Mouse (Mus musculus): ENCODE results near the gene Thnsl2. TPM values are rescaled to one million over a fixed set of nuclear protein-coding genes. Genes with fewer than 3 reads are reported as not detected.
A peak's percentile ranks its signal among the peaks of the same experiment; 100 is the strongest.

Gene Thnsl2
- polyA plus RNA-seq, 1 experiment, result 0.06 TPM

DNA sequence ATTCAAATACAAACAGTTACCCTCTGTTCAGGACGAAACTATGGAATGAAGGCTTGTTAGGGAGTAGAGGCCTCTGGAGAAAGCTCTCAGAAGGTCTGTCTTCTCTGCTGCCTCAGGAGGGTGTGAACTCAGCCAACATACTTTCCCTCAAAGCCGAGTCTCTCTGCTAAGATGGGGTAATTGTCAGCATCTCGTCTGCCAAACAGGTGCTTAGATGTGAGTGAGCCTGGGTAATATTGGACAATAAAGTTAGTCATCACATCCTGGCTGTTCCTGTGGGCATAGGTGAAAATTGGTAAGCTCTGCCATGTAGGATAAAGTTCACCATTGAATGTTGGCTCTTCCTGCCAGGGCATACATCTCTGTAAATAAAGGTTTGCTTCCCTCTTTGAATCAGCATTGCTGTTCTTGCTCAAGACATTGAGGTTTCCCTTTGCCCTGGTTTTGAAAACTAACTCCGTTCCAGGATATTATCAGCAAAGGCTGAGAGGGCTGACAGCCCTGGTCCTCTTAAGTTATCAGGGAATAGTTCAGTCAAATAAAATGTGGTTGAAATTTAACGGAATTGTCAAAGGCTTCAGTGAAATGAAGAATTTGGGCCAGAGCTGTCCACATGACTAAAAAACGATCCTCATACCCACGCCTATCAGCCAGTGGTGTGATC is 40.8 kb upstream of the Thnsl2 start:
- no peak overlapping the region for H3K4me3 ChIP-seq
- H3K36me3 ChIP-seq (ENCODE audit: control insufficient read depth, insufficient read depth), result no peaks in the 10 kb centered on the region
- TF ChIP-seq MAX (IDR thresholded peaks at IDR 0.05; ENCODE audit: low read depth) (no peak), CEBPB (IDR thresholded peaks at IDR 0.05; ENCODE audit: insufficient read depth, poor library complexity, severe bottlenecking) (no peak), E2F4 (IDR thresholded peaks at IDR 0.05; ENCODE audit: insufficient read depth) (no peak), TCF3 (IDR thresholded peaks at IDR 0.05; ENCODE audit: insufficient read length, low read depth) (no peak), USF1 (IDR thresholded peaks at IDR 0.05; ENCODE audit: low read depth) (no peak), POLR2A (IDR thresholded peaks at IDR 0.05; ENCODE audit: insufficient read length, low read depth) (no peak), SRF (IDR thresholded peaks at IDR 0.05; ENCODE audit: control insufficient read depth, insufficient read length, low read depth) (no peak), TCF12 (IDR thresholded peaks at IDR 0.05; ENCODE audit: insufficient read depth, poor library complexity, severe bottlenecking) (no peak), REST (IDR thresholded peaks at IDR 0.05; ENCODE audit: insufficient read depth, insufficient read length) (no peak), POLR2AphosphoS2 (IDR thresholded peaks at IDR 0.05; ENCODE audit: insufficient read length, low read depth) (no peak), MYOG (IDR thresholded peaks at IDR 0.05; ENCODE audit: control insufficient read depth in 1 of 3, insufficient read depth in 1 of 3, insufficient read length in 2 of 3, low read depth in 2 of 3) (no peak), MYOD1 (IDR thresholded peaks at IDR 0.05; ENCODE audit: control insufficient read depth in 1 of 3, insufficient read length in 2 of 3, low read depth in 2 of 3) (no peak)
- H3K79me2 ChIP-seq (ENCODE audit: control insufficient read depth, insufficient read depth), result no peaks in the 10 kb centered on the region
- peaks cover 17% of the 10 kb centered on the region for H3K27me3 ChIP-seq (ENCODE audit: control insufficient read depth, insufficient read depth, insufficient read length)
- H3ac ChIP-seq (ENCODE audit: control insufficient read depth, insufficient read length), result no peak overlapping the region
- H3K4me2 ChIP-seq (ENCODE audit: low read depth), result no peak overlapping the region

DNA sequence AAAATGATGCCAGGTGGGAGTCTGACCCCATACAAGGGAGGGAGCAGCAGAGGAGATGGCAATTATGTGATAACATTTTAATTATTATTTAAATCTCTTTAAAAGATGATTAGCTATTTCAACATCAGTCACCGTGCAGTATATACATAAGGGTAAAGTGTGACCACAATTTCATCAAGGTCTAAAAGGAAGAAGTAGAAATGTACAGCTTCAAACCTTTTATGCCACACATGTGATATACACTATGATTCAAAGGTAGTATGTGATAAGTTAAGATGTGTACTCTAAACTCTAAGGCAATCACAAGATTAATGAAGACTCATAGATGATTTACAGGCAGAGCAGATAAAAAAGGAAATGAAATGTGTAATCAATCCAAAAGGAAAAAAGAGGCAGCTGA is 36.4 kb upstream of the Thnsl2 start:
- Histone ChIP-seq H3ac (ENCODE audit: control insufficient read depth, insufficient read length) (no peak overlapping the region), H3K27me3 (ENCODE audit: control insufficient read depth, insufficient read depth, insufficient read length) (peaks cover 12% of the 10 kb centered on the region), H3K4me2 (ENCODE audit: low read depth) (no peak overlapping the region), H3K4me3 (no peak overlapping the region), H3K36me3 (ENCODE audit: control insufficient read depth, insufficient read depth) (no peaks in the 10 kb centered on the region), H3K79me2 (ENCODE audit: control insufficient read depth, insufficient read depth) (no peaks in the 10 kb centered on the region)
- TF ChIP-seq MAX (IDR thresholded peaks at IDR 0.05; ENCODE audit: low read depth), result no peak
- TF ChIP-seq MYOG (IDR thresholded peaks at IDR 0.05; ENCODE audit: control insufficient read depth in 1 of 3, insufficient read depth in 1 of 3, insufficient read length in 2 of 3, low read depth in 2 of 3), result no peak
- no peak for TF ChIP-seq SRF (IDR thresholded peaks at IDR 0.05; ENCODE audit: control insufficient read depth, insufficient read length, low read depth)
- TF ChIP-seq MYOD1 (IDR thresholded peaks at IDR 0.05; ENCODE audit: control insufficient read depth in 1 of 3, insufficient read length in 2 of 3, low read depth in 2 of 3), result no peak
- no peak for TF ChIP-seq TCF3 (IDR thresholded peaks at IDR 0.05; ENCODE audit: insufficient read length, low read depth)
- TF ChIP-seq REST (IDR thresholded peaks at IDR 0.05; ENCODE audit: insufficient read depth, insufficient read length), result no peak
- no peak for TF ChIP-seq TCF12 (IDR thresholded peaks at IDR 0.05; ENCODE audit: insufficient read depth, poor library complexity, severe bottlenecking)
- no peak for TF ChIP-seq CEBPB (IDR thresholded peaks at IDR 0.05; ENCODE audit: insufficient read depth, poor library complexity, severe bottlenecking)
- no peak for TF ChIP-seq E2F4 (IDR thresholded peaks at IDR 0.05; ENCODE audit: insufficient read depth)
- TF ChIP-seq USF1 (IDR thresholded peaks at IDR 0.05; ENCODE audit: low read depth), result no peak
- TF ChIP-seq POLR2A (IDR thresholded peaks at IDR 0.05; ENCODE audit: insufficient read length, low read depth), result no peak
- no peak for TF ChIP-seq POLR2AphosphoS2 (IDR thresholded peaks at IDR 0.05; ENCODE audit: insufficient read length, low read depth)

DNA sequence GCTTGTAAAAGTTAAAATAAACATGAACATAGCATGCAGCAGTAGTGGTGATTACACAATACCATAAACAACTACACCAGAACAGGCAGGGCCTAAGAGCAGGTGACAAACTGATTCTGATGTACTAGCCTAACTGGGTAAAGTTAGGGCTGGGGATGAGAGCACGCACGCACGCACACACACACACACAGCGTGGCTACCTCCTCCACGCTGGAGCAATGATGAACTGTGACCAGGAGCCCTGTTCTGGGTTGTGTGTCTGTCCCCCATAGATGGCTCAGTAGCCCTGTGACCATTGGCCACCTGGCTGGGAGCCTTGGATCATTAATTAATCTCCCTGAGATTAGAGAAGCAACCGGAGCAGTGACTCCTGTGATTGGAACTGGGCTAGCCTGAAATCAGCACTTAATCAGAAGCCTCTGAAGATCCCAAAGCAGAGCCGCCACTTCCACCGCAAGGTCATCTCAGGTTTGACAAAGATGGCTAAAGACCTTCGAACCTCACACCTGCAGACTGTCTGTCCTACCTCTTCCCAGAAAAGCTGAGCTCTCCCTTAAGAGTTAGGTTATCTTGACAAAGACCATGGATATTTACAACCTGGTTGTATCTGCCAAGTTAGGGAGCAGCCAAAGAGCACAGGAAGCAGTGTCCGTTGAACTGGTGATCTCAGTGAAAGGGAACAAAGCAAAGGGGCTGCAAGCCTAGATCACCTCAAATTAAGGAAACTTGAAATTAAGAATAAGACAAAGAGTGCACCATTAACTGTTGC is 28.8 kb upstream of the Thnsl2 start:
- no peaks in the 10 kb centered on the region for H3K36me3 ChIP-seq (ENCODE audit: control insufficient read depth, insufficient read depth)
- no peaks in the 10 kb centered on the region for H3K79me2 ChIP-seq (ENCODE audit: control insufficient read depth, insufficient read depth)
- H3K27me3 ChIP-seq (ENCODE audit: control insufficient read depth, insufficient read depth, insufficient read length), result no peaks in the 10 kb centered on the region
- no peak overlapping the region for H3K4me3 ChIP-seq
- no peak overlapping the region for H3ac ChIP-seq (ENCODE audit: control insufficient read depth, insufficient read length)
- TF ChIP-seq CEBPB (IDR thresholded peaks at IDR 0.05; ENCODE audit: insufficient read depth, poor library complexity, severe bottlenecking) (no peak), MYOD1 (IDR thresholded peaks at IDR 0.05; ENCODE audit: control insufficient read depth in 1 of 3, insufficient read length in 2 of 3, low read depth in 2 of 3) (no peak), POLR2A (IDR thresholded peaks at IDR 0.05; ENCODE audit: insufficient read length, low read depth) (no peak), POLR2AphosphoS2 (IDR thresholded peaks at IDR 0.05; ENCODE audit: insufficient read length, low read depth) (no peak), E2F4 (IDR thresholded peaks at IDR 0.05; ENCODE audit: insufficient read depth) (no peak), MAX (IDR thresholded peaks at IDR 0.05; ENCODE audit: low read depth) (no peak)
- H3K4me2 ChIP-seq (ENCODE audit: low read depth), result no peak overlapping the region

DNA sequence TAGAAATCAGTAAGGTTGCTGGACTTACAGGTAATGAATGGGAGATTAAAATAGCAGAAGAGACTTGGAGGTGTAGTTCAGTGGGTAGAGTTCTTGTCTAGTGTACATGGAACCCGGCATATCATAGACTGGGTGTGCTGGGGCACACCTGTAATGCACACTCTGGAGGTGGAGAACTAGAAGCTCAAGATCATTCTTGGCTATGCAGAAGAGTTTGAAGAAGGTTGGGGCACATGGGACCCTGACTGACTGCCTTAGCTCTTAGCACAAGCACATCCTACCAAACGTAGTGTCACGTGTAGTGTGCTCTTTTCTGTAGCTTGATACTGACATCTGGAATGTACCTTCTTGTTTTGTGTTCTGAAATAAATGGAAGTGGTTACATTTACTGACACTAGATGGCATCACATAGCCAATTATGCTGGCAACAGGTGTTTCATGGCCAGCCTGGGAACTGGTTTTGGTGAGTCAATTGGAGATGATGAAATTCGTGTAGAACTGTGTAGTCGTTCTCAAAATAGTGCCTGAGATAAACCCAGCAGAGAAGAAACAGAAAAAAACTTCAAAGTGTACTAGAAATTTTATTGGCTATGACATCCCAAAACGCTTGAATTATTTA is 22.4 kb upstream of the Thnsl2 start:
- H3K27me3 ChIP-seq (ENCODE audit: control insufficient read depth, insufficient read depth, insufficient read length), result no peaks in the 10 kb centered on the region
- H3K4me3 ChIP-seq, result no peak overlapping the region
- peak overlapping the region; percentile 48 for H3K4me2 ChIP-seq (ENCODE audit: low read depth)
- TF ChIP-seq TCF12 (IDR thresholded peaks at IDR 0.05; ENCODE audit: insufficient read depth, poor library complexity, severe bottlenecking) (peak; percentile 30), MAX (IDR thresholded peaks at IDR 0.05; ENCODE audit: low read depth) (no peak), USF1 (IDR thresholded peaks at IDR 0.05; ENCODE audit: low read depth) (no peak), TCF3 (IDR thresholded peaks at IDR 0.05; ENCODE audit: insufficient read length, low read depth) (no peak), CEBPB (IDR thresholded peaks at IDR 0.05; ENCODE audit: insufficient read depth, poor library complexity, severe bottlenecking) (peak; percentile 73), POLR2AphosphoS2 (IDR thresholded peaks at IDR 0.05; ENCODE audit: insufficient read length, low read depth) (no peak), MYOG (IDR thresholded peaks at IDR 0.05; ENCODE audit: control insufficient read depth in 1 of 3, insufficient read depth in 1 of 3, insufficient read length in 2 of 3, low read depth in 2 of 3) (peak in 1 of 3 experiments; percentile 53), MYOD1 (IDR thresholded peaks at IDR 0.05; ENCODE audit: control insufficient read depth in 1 of 3, insufficient read length in 2 of 3, low read depth in 2 of 3) (peak; percentile 25 to 79 (median 39))
- H3K79me2 ChIP-seq (ENCODE audit: control insufficient read depth, insufficient read depth), result no peaks in the 10 kb centered on the region
- no peak overlapping the region for H3ac ChIP-seq (ENCODE audit: control insufficient read depth, insufficient read length)
- no peaks in the 10 kb centered on the region for H3K36me3 ChIP-seq (ENCODE audit: control insufficient read depth, insufficient read depth)

All from myocyte (in vitro differentiated cells).